Mouse (Mus musculus): Measurements from ENCODE around the gene Hs6st1.

The Hs6st1 gene

GRCm38 (mm10) chr1:36131766-36132165 lies 63.6 kb downstream of the Hs6st1 start:
- no peak for DNase-seq

- DNase-seq, result no peak
Measured at GRCm38 (mm10) chr1:36132211-36132610, 64.0 kb downstream of the Hs6st1 start.

GRCm38 (mm10) chr1:36133041-36133440 lies 64.8 kb downstream of the Hs6st1 start:
- DNase-seq, result peak; percentile 72

GRCm38 (mm10) chr1:36133647-36134046 lies 65.4 kb downstream of the Hs6st1 start:
- no peak for DNase-seq

- DNase-seq, result peak; percentile 89
Measured at GRCm38 (mm10) chr1:36134584-36134983, 66.4 kb downstream of the Hs6st1 start.

DNA sequence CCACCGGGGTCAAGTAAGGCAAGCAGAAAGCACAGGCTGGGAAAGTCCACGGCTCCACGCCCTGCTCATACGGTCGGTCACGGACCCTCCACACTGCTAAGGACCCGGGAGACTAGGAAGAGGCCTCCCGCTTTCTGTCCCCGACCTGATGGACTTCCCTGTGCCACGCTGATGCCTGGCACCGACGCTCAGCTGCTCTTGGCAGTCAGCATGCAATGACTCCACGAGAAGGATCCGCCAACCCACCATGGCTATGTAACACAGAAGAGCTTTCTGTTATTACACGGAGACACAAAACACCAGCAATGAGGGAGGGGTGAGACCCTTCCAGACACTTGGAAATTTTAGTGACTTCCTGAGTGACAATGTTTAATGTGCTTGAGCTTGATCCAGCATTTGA lies 72.1 kb downstream of the Hs6st1 start:
- no peak for DNase-seq

- DNase-seq, result peak; percentile 82
Measured at GRCm38 (mm10) chr1:36145050-36145449, 76.8 kb downstream of the Hs6st1 start.

DNA sequence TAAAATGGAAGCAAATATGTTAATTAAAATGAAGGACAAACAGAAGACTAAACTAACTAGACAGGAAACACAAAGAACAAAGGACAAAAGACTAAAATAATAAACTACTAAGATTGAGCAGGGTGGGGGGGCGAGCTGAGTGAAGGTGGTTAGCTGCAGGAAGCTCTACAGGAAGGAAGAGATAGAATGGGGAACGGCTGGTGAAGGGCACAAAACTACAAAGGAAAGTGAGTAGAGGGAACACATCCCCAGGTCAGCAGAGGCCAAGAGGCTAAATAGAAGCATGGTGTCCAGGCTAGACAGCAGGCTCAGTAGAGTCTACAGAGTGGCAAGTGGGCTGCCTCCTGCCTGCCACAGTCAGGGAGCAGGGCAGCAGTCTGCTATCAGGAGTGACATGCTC lies 80.6 kb downstream of the Hs6st1 start:
- peak; percentile 80 for DNase-seq

GRCm38 (mm10) chr1:36149411-36149810 lies 81.2 kb downstream of the Hs6st1 start:
- peak; percentile 93 for DNase-seq
